Mouse (Mus musculus) frontal cortex, postnatal 36 days (tissue): ENCODE results near the gene Cnih4.
A peak's percentile ranks its signal among the peaks of the same experiment; 100 is the strongest.

Source experiments
- DNase-seq, 2 experiments: peaks; one replicate each; pipeline ENCODE4 v3.0.0; 2022; ENCODE audit warnings: low spot score in 2 of 2

Gene Cnih4

DNA sequence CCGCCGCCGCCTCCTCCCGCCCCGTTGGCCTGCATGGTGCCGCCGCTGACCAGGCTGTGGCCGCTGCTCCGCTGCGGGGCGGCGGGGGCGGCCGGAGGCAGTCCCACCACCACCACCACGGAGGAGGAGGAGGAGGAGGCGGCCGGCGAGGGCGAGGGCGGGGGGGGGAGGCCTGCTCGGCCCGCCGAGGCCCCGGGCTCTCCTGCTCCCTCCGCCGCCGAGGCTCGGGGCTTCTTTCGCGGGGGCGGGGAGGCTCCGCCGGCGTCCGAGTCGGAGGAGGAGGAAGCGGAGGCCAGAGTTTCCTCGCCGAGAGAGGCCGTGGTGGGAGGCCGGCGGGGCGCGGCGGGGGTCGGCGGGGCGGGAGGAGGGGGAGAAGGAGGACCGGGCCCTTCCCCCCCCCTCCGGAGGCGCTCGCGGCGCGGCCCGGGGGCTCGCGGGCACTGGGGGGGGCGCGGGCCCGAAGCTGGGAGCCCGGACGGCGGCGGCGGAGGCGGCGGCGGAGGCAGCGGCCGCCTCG lies 67.0 kb downstream of the Cnih4 start:
- no peak for DNase-seq

DNA sequence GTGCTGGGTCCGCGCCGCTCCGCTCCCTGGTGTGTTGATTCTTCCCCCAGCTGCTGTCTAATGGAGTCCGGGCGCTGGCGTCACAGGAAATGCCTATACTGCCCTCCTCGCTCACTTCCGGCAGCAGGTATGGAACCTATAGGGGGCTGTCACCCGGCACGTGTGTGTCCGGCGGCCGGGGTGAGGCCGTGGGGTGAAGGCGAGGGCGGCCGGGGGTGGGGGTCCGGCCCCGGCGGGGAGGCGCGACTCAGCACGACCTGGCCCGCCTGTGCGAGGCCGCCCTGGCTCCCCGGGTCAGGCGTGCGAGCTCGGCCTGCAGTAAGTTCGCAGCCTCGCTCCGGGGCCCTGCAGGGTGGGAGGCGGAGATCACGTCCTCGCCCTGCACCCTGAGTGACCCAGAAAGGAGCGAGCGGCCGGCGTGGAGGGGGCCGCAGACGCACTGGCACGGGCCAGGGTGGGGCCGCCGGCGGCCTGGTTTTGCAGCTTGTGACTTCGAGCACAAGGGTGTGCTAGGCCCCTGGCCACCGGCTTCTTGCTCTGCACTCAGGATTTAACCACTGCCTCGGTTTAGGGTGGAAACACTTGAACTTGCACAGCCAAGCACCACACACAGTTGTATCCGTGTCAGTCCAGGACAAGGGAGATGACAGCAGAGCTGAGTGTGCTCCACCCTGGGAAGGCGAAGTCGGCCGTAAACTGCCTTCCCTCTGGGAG lies 67.6 kb downstream of the Cnih4 start, which contains the start of gene Wdr26:
Gene Wdr26, minus strand, starts transcription at position 82 of the 714 bp plus-strand sequence.
- peak; percentile 83 to 89 for DNase-seq

DNA sequence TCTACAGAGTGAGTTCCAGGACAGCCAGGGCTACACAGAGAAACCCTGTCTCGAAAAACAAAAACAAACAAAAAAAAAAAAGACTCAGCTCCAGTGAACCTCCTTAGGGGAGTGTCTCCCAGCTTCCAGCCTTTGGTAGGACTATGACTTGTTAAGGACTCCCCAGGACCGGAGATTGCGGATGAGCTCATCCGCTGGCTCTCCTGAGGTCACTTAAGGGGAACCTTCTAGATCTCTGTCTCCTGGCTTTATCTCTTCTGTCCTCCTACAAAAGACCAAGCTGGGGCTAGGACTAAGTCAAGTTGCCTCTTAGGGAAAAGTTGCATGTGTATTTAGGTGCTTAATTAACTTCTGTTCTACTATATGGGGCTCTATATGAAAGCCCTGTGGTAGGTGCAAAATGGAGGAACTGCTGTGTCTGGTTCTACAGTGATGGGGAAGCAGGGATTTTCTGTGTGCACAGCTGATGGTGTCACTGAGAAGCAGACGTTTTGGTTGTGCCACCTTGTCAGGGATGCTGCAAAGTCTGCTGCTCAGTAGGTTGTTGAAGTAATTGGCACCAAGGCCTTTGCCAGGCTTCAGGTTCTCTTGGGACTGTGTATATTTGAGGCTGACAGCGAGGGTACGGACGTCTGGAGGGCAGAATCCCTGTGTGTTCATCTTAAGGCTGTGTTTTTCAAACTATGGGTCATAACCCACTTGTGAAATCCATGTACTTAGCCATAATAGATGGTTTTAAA lies 70.0 kb downstream of the Cnih4 start:
- no peak for DNase-seq

DNA sequence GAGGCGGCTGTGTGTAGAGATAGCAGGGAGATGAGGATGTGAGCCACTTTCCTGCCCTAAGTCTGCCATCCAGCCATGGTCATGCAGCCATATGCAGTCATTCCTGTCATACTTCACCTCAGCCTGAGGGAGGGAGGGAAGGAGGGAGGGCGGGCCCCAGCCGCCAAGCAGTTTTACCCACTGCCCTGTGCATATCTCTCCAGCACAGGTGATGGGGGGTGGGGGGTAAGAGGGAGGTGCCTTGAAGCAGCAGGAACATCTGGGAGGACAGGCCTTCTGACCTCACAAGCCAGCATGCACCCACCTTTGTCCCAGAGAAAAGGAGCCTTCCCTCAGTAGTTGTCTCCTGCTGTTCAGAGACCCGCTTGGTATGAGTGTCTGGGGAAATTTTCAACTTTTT lies 71.8 kb downstream of the Cnih4 start:
- no peak for DNase-seq
